Mouse (Mus musculus) embryonic facial prominence, embryonic 15.5 days (tissue): ENCODE results near the gene Sox2. TPM values are rescaled to one million over a fixed set of nuclear protein-coding genes. Genes with fewer than 3 reads are reported as not detected.
A peak's percentile ranks its signal among the peaks of the same experiment; 100 is the strongest.

Experiments used
- ATAC-seq: fragments of 200-750 bp; cut with Nextera tagmentation; 2 replicates; pipeline ENCODE4 v1.8.0; 2017; ENCODE audit warnings: low read depth, moderate TSS enrichment; ENCODE audit not compliant: insufficient number of reproducible peaks, low FRiP score, low TSS enrichment
- H3K27ac ChIP-seq: fragments of 300-500 bp; sonication (generic); replicated peaks from 2 replicates; pipeline ENCODE4 v1.5.1; 2015; ENCODE audit warnings: mild to moderate bottlenecking, inconsistent platforms
- H3K27me3 ChIP-seq: fragments of 300-500 bp; sonication (generic); 2 replicates; pipeline ENCODE4 v1.6.1; 2015; ENCODE audit warnings: inconsistent platforms
- H3K36me3 ChIP-seq: fragments of 300-500 bp; sonication (generic); 2 replicates; pipeline ENCODE4 v1.6.1; 2015; ENCODE audit warnings: mild to moderate bottlenecking, inconsistent platforms
- H3K4me1 ChIP-seq: fragments of 300-500 bp; sonication (generic); 2 replicates; pipeline ENCODE4 v1.6.1; 2015; ENCODE audit warnings: inconsistent platforms
- H3K4me2 ChIP-seq: fragments of 300-500 bp; sonication (generic); replicated peaks from 2 replicates; pipeline ENCODE4 v1.6.1; 2015; ENCODE audit warnings: mild to moderate bottlenecking, inconsistent platforms
- H3K4me3 ChIP-seq: fragments of 300-500 bp; sonication (generic); replicated peaks from 2 replicates; pipeline ENCODE4 v1.5.1; 2015; ENCODE audit warnings: mild to moderate bottlenecking, inconsistent platforms
- H3K9ac ChIP-seq: fragments of 300-500 bp; sonication (generic); 2 replicates; pipeline ENCODE4 v1.6.1; 2015; ENCODE audit warnings: inconsistent platforms
- H3K9me3 ChIP-seq: fragments of 300-500 bp; sonication (generic); replicated peaks from 2 replicates; pipeline ENCODE4 v1.6.1; 2016; ENCODE audit warnings: inconsistent platforms
- WGBS: fragments of 180-500 bp; shearing (Covaris S2); methylation state at CpG from one replicate; pipeline ENCODE4 v1.1.7; 2015; 5-methylcytosine and 5-hydroxymethylcytosine counted together
- microRNA counts: library from miRNA; unstranded; fragments of <30 nt; microRNA quantifications from one replicate; lab custom pipeline; 2016
- microRNA-seq: library from miRNA; unstranded; fragments of <30 nt; microRNA quantifications from one replicate; pipeline ENCODE4, GENCODE M21; 2016; ENCODE audit warnings: borderline number of aligned reads
- polyA plus RNA-seq: library from polyadenylated mRNA; unstranded; fragments of >200 nt; fragmentation: Nextera tagmentation; extraction: Ambion mirVana; gene quantifications from 2 replicates; pipeline ENCODE4 v1.2.1, GENCODE M21; 2015

Sox2 gene
- polyA plus RNA-seq, 1 experiment from 2014 or later: 6.5 TPM

GRCm38 (mm10) chr3:34678840-34679239 lies 28.6 kb downstream of the Sox2 start:
- no peaks in the 10 kb centered on the region for H3K36me3 ChIP-seq
- ATAC-seq: no peak

GRCm38 (mm10) chr3:34679439-34679838 lies 29.2 kb downstream of the Sox2 start:
- H3K9ac ChIP-seq: no peak overlapping the region
- no peaks in the 10 kb centered on the region for H3K9me3 ChIP-seq
- H3K4me1 ChIP-seq: no peaks in the 10 kb centered on the region
- H3K36me3 ChIP-seq: no peaks in the 10 kb centered on the region
- ATAC-seq: no peak
- no peak overlapping the region for H3K4me2 ChIP-seq
- no peaks in the 10 kb centered on the region for H3K27me3 ChIP-seq
- WGBS: 48% methylated on average over 2 of the region's 2 CpGs
- no peak overlapping the region for H3K27ac ChIP-seq
- H3K4me3 ChIP-seq: no peak overlapping the region

More at GRCm38 (mm10) chr3:34678840-34679239, 28.6 kb downstream of the Sox2 start:
- peaks cover 3% of the 10 kb centered on the region; the same call in 1 of the 2 replicates for H3K27me3 ChIP-seq
- no peak overlapping the region for H3K4me2 ChIP-seq
- no peak overlapping the region for H3K27ac ChIP-seq
- H3K4me3 ChIP-seq: no peak overlapping the region
- no peak overlapping the region for H3K9ac ChIP-seq
- no peaks in the 10 kb centered on the region for H3K4me1 ChIP-seq
- 17% methylated on average over 7 of the region's 7 CpGs for WGBS
- no peaks in the 10 kb centered on the region for H3K9me3 ChIP-seq

- Histone ChIP-seq H3K4me3 (no peak overlapping the region), H3K4me1 (no peaks in the 10 kb centered on the region), H3K9me3 (no peaks in the 10 kb centered on the region), H3K4me2 (no peak overlapping the region), H3K27me3 (no peaks in the 10 kb centered on the region), H3K9ac (no peak overlapping the region), H3K27ac (no peak overlapping the region), H3K36me3 (no peaks in the 10 kb centered on the region)
- WGBS: 37% methylated on average over 3 of the region's 3 CpGs
- no peak for ATAC-seq
Observed at GRCm38 (mm10) chr3:34679921-34680320, 29.7 kb downstream of the Sox2 start.

- WGBS: 83% methylated on average over 6 of the region's 6 CpGs
Observed at GRCm38 (mm10) chr3:34688072-34688471, 37.9 kb downstream of the Sox2 start.

GRCm38 (mm10) chr3:34691703-34692393 lies 41.6 kb downstream of the Sox2 start:
- Histone ChIP-seq H3K4me2 (peak overlapping the region; percentile 65), H3K27me3 (no peaks in the 10 kb centered on the region), H3K4me3 (peak overlapping the region; percentile 37), H3K27ac (no peak overlapping the region), H3K36me3 (no peaks in the 10 kb centered on the region), H3K4me1 (peaks cover 6% of the 10 kb centered on the region; the same call in 1 of the 2 replicates), H3K9ac (no peak overlapping the region), H3K9me3 (no peaks in the 10 kb centered on the region)
- WGBS: 9% methylated on average over 20 of the region's 20 CpGs
- 0 out of 2 replicates have a peak, but pooled peaks have one; percentile 63 for ATAC-seq

More at GRCm38 (mm10) chr3:34688072-34688471, 37.9 kb downstream of the Sox2 start:
- no peaks in the 10 kb centered on the region for H3K36me3 ChIP-seq
- no peak overlapping the region for H3K9ac ChIP-seq
- H3K27me3 ChIP-seq: no peaks in the 10 kb centered on the region
- H3K4me2 ChIP-seq: no peak overlapping the region
- no peak overlapping the region for H3K27ac ChIP-seq
- peaks cover 6% of the 10 kb centered on the region; the same call in 1 of the 2 replicates for H3K4me1 ChIP-seq
- H3K9me3 ChIP-seq: no peaks in the 10 kb centered on the region
- ATAC-seq: no peak
- H3K4me3 ChIP-seq: no peak overlapping the region

GRCm38 (mm10) chr3:34692394-34692745 lies 42.2 kb downstream of the Sox2 start:
- no peak overlapping the region for H3K9ac ChIP-seq
- peaks cover 6% of the 10 kb centered on the region; the same call in 1 of the 2 replicates for H3K4me1 ChIP-seq
- no peaks in the 10 kb centered on the region for H3K36me3 ChIP-seq
- peak overlapping the region; percentile 37 for H3K4me3 ChIP-seq
- no peak overlapping the region for H3K27ac ChIP-seq
- ATAC-seq: no peak
- no peaks in the 10 kb centered on the region for H3K9me3 ChIP-seq
- WGBS: 14% methylated on average over 15 of the region's 15 CpGs
- H3K27me3 ChIP-seq: no peaks in the 10 kb centered on the region
- H3K4me2 ChIP-seq: peak overlapping the region; percentile 65

MicroRNA genes within 50 kb of the gene (microRNA counts, 519-probe panel; counts per million panel counts)
- microRNA mmu-miR-1897-3p (lab: Ali Mortazavi, UCI): not detected

Small RNA genes within 50 kb of the gene (microRNA-seq; reads per million reads assigned to microRNA genes)
- gene Mir1897: not detected
